Mouse (Mus musculus): Measurements from ENCODE around the gene Kalrn.
A peak's percentile ranks its signal among the peaks of the same experiment; 100 is the strongest.

Kalrn gene

GRCm38 (mm10) chr16:34494741-34495140 lies 78.6 kb downstream of the Kalrn start:
- DNase-seq, result no peak

DNA sequence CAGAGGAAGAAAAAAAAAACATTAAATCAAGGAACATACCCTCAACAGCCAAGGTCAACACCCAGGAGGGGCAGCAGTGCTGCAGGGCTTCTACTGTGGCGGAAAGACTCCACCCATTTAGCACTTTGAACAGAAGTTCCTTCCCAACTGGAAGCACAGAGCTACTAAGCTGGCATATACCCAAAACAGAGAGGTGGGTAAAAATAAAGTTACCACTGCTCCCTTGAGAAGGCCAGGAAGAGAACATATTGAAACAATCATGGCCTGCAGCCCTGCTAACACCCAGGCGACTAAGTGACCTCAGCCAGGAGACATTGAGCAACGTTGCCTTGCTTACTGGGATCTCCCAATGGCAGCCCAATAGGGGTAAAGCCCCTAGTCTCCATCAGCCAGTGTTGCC lies 79.4 kb downstream of the Kalrn start:
- DNase-seq, result peak; percentile 67

DNA sequence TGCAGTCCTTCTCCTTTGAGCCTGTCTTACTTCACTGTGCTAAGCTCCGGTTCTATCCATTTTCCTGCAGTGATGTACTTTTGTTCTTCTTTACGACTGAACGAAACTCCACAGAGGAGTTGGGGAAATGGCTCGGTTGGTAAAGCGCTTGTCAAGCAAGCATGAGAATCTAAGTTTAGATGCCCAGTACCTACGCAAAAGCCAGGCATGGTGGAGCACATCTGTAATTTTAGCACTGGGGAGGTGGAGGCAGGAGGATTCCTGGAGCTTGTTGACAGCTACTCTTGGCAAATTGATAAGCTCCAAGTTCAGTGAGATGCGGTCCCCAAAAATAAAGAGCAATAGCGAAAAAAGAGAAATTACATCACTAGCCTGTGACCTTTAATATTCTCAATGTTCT lies 82.1 kb downstream of the Kalrn start:
- no peak for DNase-seq

GRCm38 (mm10) chr16:34490506-34490905 lies 82.8 kb downstream of the Kalrn start:
- peak; percentile 39 for DNase-seq

DNA sequence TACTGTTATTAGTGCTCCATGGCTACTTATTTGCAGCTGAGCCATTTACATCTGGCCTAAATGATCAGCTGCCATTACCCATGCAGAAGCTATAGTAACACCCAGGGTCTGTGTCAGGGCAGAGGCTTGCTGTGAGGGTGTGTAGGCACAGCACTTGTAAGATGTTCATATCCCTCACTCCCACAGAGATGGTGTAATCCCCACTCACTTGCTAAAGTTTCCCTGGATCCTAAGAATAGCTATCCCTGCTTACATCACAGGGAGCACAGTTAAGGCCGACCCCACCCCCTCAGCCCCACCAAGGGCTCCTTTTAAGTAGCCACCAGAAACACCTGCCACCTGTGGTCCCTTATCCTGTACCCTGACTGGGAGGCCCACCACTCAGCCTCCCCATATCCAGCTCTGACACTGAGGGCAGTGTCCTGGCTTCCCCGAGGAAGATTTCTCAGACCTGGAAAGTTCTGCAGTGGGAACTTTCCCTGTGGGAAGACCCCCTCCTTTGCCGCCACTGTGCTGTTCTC lies 83.5 kb downstream of the Kalrn start:
- no peak for DNase-seq

DNA sequence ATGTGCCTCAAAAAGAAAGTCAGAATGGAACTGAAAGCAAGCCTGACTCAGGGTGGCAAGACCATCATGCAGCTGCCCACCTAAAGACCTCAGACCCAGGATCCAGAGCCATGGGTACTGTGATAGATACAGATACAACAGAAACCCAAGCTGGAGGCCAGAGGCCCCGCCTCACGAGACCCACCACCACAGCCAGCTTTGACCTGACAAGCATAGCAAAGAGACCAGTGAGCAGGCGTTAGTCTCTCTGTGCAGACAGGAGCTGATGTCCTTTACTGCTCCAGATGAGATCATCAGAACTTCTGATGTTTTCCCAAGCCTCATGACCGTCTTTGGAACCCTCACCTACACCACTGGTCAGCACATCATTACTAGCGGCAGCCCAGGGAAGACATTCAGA lies 85.5 kb downstream of the Kalrn start:
- DNase-seq, result no peak

DNA sequence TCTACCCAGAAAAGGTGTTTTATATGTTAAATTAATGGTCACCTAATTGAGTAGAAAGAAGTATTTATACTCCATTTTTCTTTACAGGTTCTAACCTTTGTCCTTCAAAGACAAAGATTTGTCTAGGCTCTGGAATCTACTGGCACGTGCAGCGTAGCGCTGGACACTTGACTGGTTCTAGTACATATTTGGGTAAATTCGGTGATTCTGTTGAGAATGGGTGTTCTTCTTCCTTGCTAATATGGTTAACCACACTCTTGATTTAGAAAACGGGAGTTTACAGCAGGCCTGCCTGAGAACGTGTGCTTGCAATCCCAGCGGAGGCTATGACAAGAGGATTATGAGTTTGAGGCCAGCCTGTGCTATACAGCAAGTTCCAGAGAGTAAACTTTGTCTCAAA lies 86.1 kb downstream of the Kalrn start:
- DNase-seq, result no peak

DNA sequence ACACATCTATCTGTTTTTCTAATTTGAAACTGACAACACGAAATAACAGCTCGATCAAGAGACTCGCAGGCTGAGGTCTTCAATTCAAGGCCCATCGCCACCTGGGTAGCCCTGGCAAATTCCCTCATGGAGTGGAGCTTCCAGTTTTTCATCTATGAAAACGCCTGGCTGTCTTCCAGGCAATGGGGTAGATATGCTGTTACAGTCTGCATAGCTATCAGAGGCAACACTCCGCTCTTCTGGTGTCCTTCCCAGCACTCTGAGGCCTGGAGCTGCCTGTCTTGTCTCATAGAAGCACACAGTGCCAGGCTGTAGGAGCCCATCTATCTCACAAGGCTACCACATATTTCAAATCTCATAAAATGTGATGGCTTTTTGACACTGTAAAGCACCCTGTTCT lies 87.8 kb downstream of the Kalrn start:
- DNase-seq, result no peak

DNA sequence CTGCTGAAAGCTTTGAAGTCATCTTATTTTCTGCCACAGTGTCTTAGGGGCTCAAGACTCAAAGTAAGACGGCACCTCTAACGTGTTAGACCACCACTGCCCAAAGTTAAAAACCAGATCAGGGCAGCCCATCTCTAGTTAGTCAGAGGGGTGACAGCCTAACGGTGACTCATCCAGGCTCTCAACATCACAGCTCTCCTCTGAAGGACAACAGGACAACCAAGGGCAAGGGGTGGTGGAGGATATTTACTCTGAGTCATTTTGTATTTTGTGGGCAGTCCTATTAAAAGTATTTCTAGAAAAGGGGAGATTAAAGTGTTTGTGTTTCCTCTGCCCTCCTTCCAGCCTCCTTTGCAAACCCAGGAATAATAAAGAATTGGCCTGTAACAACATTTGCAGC lies 88.4 kb downstream of the Kalrn start:
- DNase-seq, result no peak

DNA sequence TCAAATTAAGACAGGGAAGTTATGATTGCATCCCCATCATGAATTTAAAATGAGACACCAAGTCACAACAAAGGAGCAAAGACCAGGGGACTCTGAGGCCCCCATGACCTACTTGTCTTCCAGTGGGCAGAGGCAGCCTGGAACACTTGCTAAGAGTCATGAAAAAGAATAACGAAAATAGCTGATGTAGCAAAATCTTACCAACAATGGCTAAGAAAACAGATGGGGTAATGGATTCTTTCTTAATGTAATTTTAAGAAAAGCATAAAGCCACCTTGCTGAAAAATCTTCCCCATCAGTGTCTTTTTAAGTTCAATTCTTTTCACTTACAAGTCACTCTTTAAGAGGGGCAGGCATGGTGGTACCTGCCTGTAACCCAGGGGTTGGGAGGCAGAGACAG lies 89.1 kb downstream of the Kalrn start:
- no peak for DNase-seq

DNA sequence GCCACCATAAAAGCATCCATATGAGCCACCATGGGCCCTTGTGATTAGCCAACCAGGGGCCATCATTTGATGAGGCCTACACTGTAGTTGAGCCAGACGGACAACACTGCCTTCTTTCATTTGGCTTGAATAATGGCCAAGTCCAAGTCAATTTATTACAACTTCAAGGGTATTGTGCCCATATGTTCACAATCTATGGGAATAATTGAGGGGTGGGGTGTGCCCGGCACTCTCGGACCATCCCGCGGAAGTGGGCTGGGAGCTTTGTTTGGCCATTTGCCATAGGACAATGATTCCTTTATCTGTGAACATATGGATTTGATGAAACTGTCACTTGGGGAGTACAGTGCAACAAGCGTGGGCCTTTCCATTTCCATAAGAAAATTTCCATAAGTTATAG lies 89.6 kb downstream of the Kalrn start:
- DNase-seq, result no peak

DNA sequence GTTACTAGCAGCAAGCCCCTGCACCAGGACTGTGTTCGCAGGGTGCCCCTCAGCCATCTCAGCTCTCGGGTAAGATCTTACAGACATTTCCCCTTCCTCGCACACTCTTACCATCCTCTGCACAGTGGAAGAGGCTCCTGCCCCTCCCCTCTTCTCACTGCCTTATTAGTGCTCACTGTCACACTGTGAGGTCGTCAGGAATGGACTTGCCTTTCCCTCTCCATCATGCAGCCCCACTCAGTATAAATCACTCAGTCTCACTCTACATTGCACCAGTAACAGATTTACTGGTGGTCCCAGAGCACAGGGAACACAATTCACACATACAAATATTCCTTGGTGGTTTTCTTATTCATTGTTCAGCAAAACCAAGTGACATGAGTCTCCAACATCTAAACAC lies 98.6 kb downstream of the Kalrn start:
- DNase-seq, result no peak

DNA sequence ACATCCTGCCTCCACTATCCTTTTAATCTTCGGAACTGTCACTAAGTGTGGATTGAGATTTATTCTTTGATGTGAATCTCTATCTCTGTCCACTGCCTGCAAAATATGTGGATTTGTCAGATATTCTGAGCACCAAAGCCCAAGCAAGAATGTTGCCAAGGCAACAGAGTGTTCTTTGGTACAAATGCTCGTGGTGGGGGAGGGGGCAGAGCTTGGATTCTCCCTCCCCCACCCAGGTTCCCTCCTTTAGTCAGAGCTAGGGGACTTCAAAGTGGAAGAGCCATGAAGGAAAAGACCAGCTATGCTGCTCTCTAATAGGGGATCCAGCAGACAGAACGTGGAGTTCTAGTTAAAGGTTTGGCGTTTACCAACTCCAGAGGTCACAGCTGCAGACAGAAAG lies 99.4 kb downstream of the Kalrn start:
- peak; percentile 11 for DNase-seq

GRCm38 (mm10) chr16:34471441-34471840 lies 101.9 kb downstream of the Kalrn start:
- no peak for DNase-seq

DNA sequence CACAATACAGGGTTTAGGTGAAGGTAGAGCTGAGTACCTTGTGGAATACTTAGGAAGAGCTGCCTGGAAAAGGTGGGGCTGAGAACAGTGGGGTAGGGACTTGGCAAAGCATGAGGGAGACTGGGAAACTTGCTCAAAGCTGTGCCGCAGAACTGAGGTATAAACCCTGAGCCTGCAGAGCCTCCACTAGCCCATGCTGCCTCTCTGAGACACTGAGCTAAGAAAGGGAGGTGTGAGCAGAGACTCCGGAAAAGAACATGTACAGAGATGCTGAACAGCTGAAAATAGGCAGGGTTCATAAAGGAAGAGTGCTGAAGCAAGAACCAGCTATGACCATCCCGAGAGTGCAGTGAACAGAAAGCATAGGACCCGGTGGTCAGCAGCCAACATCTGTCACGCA lies 103.0 kb downstream of the Kalrn start:
- no peak for DNase-seq

DNA sequence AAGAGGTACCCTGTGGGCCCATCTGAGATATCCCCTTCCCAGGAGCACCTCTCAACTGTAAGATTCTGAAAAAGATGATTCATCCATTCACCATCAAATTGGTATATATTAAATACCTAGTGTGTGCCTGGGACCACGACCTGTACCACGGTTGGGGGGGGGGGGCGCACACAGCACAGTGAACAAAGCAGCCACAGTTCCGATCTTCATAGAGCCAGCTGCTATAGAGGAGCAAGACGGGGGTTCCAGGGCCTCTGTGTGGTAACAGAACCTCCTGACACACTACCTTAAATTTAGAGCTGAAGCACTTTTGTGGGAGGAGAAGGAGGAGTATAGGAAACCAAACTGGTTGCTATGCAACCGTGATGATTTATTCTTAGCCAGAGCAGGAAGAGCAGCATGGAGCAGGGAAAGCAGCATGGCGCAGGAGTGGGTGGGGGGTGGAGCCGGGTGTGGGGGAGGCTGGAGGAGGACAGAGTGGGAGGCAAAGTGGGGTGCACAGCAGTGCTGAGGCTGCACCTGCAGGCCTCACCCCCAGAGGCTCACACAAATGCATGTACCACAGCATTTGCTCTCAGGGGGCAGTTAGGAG lies 104.0 kb downstream of the Kalrn start:
- DNase-seq, result no peak

DNA sequence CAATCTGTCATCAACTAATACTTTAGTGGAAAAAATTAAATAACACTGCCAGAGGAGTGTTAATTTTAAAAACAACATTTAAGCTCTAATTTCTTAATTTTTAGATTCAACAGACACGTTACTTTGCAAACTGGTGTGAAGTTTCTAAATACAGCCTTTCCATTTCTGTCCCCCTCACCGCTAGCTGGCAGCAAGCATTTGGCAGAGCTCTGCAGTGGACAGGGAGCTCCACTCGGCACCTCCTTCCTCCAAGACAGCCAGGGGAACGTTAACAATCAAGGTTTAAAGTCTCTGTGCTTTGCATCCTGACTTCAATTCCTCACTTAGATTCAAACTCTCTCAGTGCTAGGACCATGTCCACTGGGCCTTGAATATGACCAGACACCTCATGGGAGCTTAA lies 106.7 kb downstream of the Kalrn start:
- peak; percentile 28 for DNase-seq

DNA sequence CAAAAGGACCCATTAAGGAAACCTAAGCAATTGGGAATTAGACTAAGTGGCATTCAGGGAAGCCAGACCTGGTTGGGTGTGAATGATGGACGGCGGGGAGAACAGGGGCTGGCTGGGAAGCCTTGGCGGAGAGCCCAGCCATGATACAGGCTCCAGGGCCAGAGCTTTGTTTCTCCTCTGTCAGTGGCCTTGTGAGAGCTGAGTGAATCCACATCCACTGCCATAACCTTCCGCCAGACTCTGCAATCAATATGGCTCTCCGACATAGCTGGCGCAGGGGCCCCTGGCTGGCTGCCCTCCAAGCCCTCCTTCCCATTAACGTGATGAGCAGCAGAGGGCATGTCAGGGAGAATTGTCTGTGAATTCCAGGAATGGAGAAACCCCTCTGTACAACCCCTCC lies 117.0 kb downstream of the Kalrn start:
- DNase-seq, result peak; percentile 32

- DNase-seq, result no peak
Measured at GRCm38 (mm10) chr16:34445666-34446065, 127.7 kb downstream of the Kalrn start.

GRCm38 (mm10) chr16:34441704-34442103 lies 131.6 kb downstream of the Kalrn start:
- no peak for DNase-seq

GRCm38 (mm10) chr16:34440994-34441414 lies 132.3 kb downstream of the Kalrn start:
- DNase-seq, result peak; percentile 82

DNA sequence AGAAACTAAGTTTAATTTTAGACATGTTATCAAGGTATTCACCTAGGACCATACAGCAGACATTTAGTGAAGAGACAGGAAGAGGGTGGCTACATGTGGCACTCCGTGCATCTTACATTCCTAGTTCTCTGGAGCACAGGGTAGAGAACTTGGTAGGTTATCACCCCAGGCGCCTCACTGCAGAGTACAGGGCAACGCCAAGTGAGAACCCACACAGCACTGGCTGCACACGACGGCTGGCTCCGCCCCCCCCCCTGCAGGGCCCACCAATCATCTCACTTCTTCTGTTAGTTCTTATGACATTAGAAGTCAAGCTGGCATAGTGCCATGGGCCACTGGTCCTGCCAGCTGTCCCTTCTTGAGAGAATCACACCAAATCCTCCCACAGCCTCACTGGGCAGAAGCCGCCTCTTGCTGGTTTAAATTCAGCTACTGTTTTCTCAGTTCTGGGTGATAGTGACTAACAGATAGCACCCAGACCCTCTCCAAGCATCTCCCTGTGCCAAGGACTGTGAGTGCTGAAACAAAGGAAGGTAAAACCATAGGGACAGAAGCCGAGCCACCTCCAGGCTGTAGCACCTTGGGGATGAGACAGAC lies 133.2 kb downstream of the Kalrn start:
- no peak for DNase-seq

DNA sequence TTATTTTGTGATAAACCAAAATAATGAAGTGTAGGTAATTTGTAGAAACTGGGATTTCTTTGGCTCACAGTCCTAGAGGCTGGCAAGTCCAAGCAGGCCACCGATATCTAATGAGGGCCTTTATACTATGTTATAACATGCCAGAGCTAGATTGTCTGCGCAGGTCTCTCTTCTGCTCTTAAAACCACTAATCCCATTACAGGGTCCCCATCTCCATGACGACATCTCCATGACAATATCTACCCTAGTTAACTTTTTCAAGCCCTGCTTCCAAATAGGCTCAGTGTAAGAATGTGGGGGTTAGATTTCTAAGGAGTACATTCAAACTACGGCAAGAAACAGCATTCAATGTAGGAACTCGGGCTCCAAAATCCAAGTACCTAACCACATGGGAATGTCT lies 143.2 kb downstream of the Kalrn start:
- DNase-seq, result no peak

GRCm38 (mm10) chr16:34427654-34428053 lies 145.7 kb downstream of the Kalrn start:
- no peak for DNase-seq

DNA sequence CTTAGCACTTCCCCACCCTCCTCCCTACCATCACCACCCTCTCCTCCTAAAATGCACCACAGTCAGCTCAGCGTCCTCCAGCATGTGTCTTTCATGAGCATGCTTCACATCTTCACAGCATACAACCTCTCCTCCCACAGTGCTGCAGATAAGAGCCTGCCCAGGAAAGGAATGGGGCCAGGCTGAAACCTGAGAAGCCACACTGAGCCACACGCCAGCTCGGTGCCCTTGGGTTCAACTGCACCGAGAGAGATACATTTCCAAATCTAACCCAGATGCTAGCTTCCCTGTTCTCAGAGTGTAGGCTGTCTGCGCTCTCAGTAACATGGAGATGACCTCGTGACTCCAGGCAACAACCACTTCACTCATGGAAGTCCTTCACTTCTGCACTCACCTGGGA lies 151.9 kb downstream of the Kalrn start:
- DNase-seq, result no peak

All from lung, postnatal 36 days (tissue).